Mouse (Mus musculus) adrenal gland (tissue): ENCODE results near the gene Vmn1r214.

Source experiments
- intact Hi-C: fragments of 180-260 bp; cut with DNase I; formaldehyde crosslinking; loops from one replicate; pipeline ENCODE4 v1.15.1; 2025
- long read RNA-seq, 2 experiments: library from polyadenylated mRNA; unstranded; transcript quantifications; one replicate each; pipeline ENCODE4 v2.0.0; 2020; ENCODE audit warnings: borderline replicate concordance in 1 of 2; ENCODE audit not compliant: insufficient replicate concordance in 1 of 2

The Vmn1r214 gene
- long read RNA-seq, experiment 1, result 0 reads
- long read RNA-seq, experiment 2, result 0 reads

GRCm38 (mm10) chr13:23030118-23030517 is at the start of gene Vmn1r214:
Gene Vmn1r214 (plus strand): TSS chr13:23030418.
- intact Hi-C loops, result no loop called here

- intact Hi-C loops, result no loop called here
These were observed 39.9 kb upstream of the Vmn1r214 start for GRCm38 (mm10) chr13:22990214-22990891.

- intact Hi-C loops, result no loop called here
These were observed 38.0 kb upstream of the Vmn1r214 start for GRCm38 (mm10) chr13:22992178-22992700.

GRCm38 (mm10) chr13:22992721-22993120 is 37.5 kb upstream of the Vmn1r214 start:
- intact Hi-C loops, result no loop called here

GRCm38 (mm10) chr13:23007356-23007755 is 22.9 kb upstream of the Vmn1r214 start, which contains the start of gene Vmn1r213:
Gene Vmn1r213 (plus strand): TSS chr13:23007656.
- intact Hi-C loops, result no loop called here

- intact Hi-C loops, result no loop called here
These were observed 12.1 kb upstream of the Vmn1r214 start for GRCm38 (mm10) chr13:23018158-23018557.

GRCm38 (mm10) chr13:23024812-23025211 is 5.4 kb upstream of the Vmn1r214 start:
- intact Hi-C loops, result no loop called here

- intact Hi-C loops, result no loop called here
These were observed 27.6 kb downstream of the Vmn1r214 start for GRCm38 (mm10) chr13:23057778-23058177.

- intact Hi-C loops, result no loop called here
These were observed 37.5 kb downstream of the Vmn1r214 start, which contains the start of gene Vmn1r215 for GRCm38 (mm10) chr13:23067725-23068124. Gene Vmn1r215 (plus strand): TSS chr13:23068025.

GRCm38 (mm10) chr13:23069312-23069711 is 39.1 kb downstream of the Vmn1r214 start:
- intact Hi-C loops, result no loop called here
